Mouse (Mus musculus) megakaryocyte, embryonic 14.5 days (primary cell): Measurements from ENCODE around the gene Usp10.

ENCODE experiments used
- FLI1 ChIP-seq: IDR thresholded peaks from 2 replicates; pipeline ENCODE4 v1.6.1; 2012; ENCODE audit warnings: low read length, inconsistent platforms, mixed read lengths
- GATA1 ChIP-seq: IDR thresholded peaks from 3 replicates; pipeline ENCODE4 v1.6.1; 2012; ENCODE audit warnings: mixed read lengths, low read length, inconsistent platforms, borderline replicate concordance

GRCm38 (mm10) chr8:119918155-119918567, 8.0 kb downstream of the Usp10 start:
- TF ChIP-seq GATA1 (no peak), FLI1 (no peak)
